11 mouse cellular contexts compared by ENCODE assay signal in genomic region chr15:83293706-83294645, GRCm38 (mm10). TPM values are rescaled to one million over a fixed set of nuclear protein-coding genes. Genes with fewer than 3 reads are reported as not detected.
A peak's percentile ranks its signal among the peaks of the same experiment; 100 is the strongest.
DNase-seq lines count a peak whose midpoint lies in the region; ATAC-seq lines count a peak whose summit lies in the region.
"Had no signal": no experiment of that assay in that cellular context is flagged by ENCODE, and none has a peak within 500 bp of the region (broad histone marks: within the 10 kb centered on the region; RNA-seq: fewer than 3 reads in every experiment).

No protein-coding gene starts in this region.

- H3K27ac ChIP-seq in heart, embryonic 10.5 days = no peak overlapping the region
- H3K27ac ChIP-seq in limb, embryonic 13.5 days = peak overlapping the region; percentile 58; the same call in 1 of the 2 replicates
- no peak overlapping the region for H3K27ac ChIP-seq in forebrain, embryonic 12.5 days

- 85% methylated on average over 8 of the region's 8 CpGs for WGBS in heart, embryonic 10.5 days
- WGBS in limb, embryonic 13.5 days = 76% methylated on average over 8 of the region's 8 CpGs
- whole genome bisulfite sequencing in forebrain, embryonic 12.5 days = 86% methylated on average over 8 of the region's 8 CpGs

- no peaks in the 10 kb centered on the region for H3K9me3 ChIP-seq in heart, embryonic 10.5 days
- no peaks in the 10 kb centered on the region for H3K9me3 ChIP-seq in limb, embryonic 13.5 days
- no peaks in the 10 kb centered on the region for H3K9me3 ChIP-seq in forebrain, embryonic 12.5 days

- no peaks in the 10 kb centered on the region for H3K27me3 ChIP-seq in heart, embryonic 10.5 days (ENCODE audit: insufficient read depth, poor library complexity, severe bottlenecking)
- H3K27me3 ChIP-seq in limb, embryonic 13.5 days = no peaks in the 10 kb centered on the region
- no peaks in the 10 kb centered on the region for H3K27me3 ChIP-seq in forebrain, embryonic 12.5 days

- no peak for ATAC-seq in limb, embryonic 13.5 days (ENCODE audit: low FRiP score, low read depth)
- no peak for ATAC-seq in CD4-positive, CD25-positive, alpha-beta regulatory T cell, adult 4 months
- no peak for ATAC-seq in forebrain, embryonic 12.5 days (ENCODE audit: low FRiP score)

- H3K4me1 ChIP-seq in heart, embryonic 10.5 days = peaks cover 15% of the 10 kb centered on the region
- peaks cover 42% of the 10 kb centered on the region for H3K4me1 ChIP-seq in limb, embryonic 13.5 days
- peaks cover 10% of the 10 kb centered on the region for H3K4me1 ChIP-seq in forebrain, embryonic 12.5 days

- H3K36me3 ChIP-seq in heart, embryonic 10.5 days = peaks cover 4% of the 10 kb centered on the region; the same call in 1 of the 2 replicates
- peaks cover 18% of the 10 kb centered on the region for H3K36me3 ChIP-seq in limb, embryonic 13.5 days
- H3K36me3 ChIP-seq in forebrain, embryonic 12.5 days (replicated peaks) = no peaks in the 10 kb centered on the region

- peak; percentile 98 for DNase-seq in heart, adult 11 months
- DNase-seq in heart, embryonic 10.5 days (ENCODE audit: low spot score) = no peak
- peak; percentile 19 for DNase-seq in Muller cell, postnatal 12 days (ENCODE audit: inconsistent ontology term)
- peak; percentile 43 to 65 for DNase-seq in heart, postnatal 10 days
- DNase-seq in embryo, embryonic 10.5 days (ENCODE audit: low spot score) = no peak
- DNase-seq: cerebellum, adult 9-11 months; gastrocnemius, postnatal 36 days had no signal

- no peak overlapping the region for H3K4me3 ChIP-seq in heart, embryonic 10.5 days
- H3K4me3 ChIP-seq in limb, embryonic 13.5 days = no peak overlapping the region
- no peak overlapping the region for H3K4me3 ChIP-seq in forebrain, embryonic 12.5 days (replicated peaks)

- H3K4me2 ChIP-seq in limb, embryonic 13.5 days (replicated peaks) = no peak overlapping the region
- H3K4me2 ChIP-seq in forebrain, embryonic 12.5 days = no peak overlapping the region

- intact Hi-C loops in heart, postnatal 10 days (cut with DNase I) = no loop called here

- no peak overlapping the region for H3K9ac ChIP-seq in limb, embryonic 13.5 days
- H3K9ac ChIP-seq in forebrain, embryonic 12.5 days = no peak overlapping the region

RNA-seq across cellular contexts. Expression of gene A4galt, which starts 42.4 kb away (rescaled TPM):
- not detected in 2 replicates for polyA plus RNA-seq in heart, embryonic 10.5 days (2016; fragmentation: Nextera tagmentation; extraction: Ambion mirVana)
- total RNA-seq in heart, postnatal 10 days (2021) = 1 to 10 TPM; 5.3 to 7.5 TPM
- 1.0 TPM in 2 replicates for polyA plus RNA-seq in limb, embryonic 13.5 days (2015; fragmentation: Nextera tagmentation; extraction: Ambion mirVana)
- polyA plus RNA-seq in CD4-positive, CD25-positive, alpha-beta regulatory T cell, adult 4 months (2017; shearing (Covaris generic)) = not detected
- 1.3 and 1.4 TPM in 2 replicates for polyA plus RNA-seq in forebrain, embryonic 12.5 days (2016; fragmentation: Nextera tagmentation; extraction: Ambion mirVana)
- total RNA-seq: neutrophil, adult 5-6 weeks had no signal

RNA-seq across cellular contexts. Expression of gene Arfgap3, which starts 56.1 kb away (rescaled TPM):
- polyA plus RNA-seq in heart, embryonic 10.5 days (2016; fragmentation: Nextera tagmentation; extraction: Ambion mirVana) = 25.8 and 27.5 TPM in 2 replicates
- 10 to 100 TPM; 15.6 to 20.2 TPM for total RNA-seq in heart, postnatal 10 days (2021)
- polyA plus RNA-seq in limb, embryonic 13.5 days (2015; fragmentation: Nextera tagmentation; extraction: Ambion mirVana) = 52.8 and 52.9 TPM in 2 replicates
- polyA plus RNA-seq in CD4-positive, CD25-positive, alpha-beta regulatory T cell, adult 4 months (2017; shearing (Covaris generic)) = 10 to 100 TPM in 1 of 2 experiments, 1 to 10 TPM in 1; 9.3 to 14.6 TPM
- polyA plus RNA-seq in forebrain, embryonic 12.5 days (2016; fragmentation: Nextera tagmentation; extraction: Ambion mirVana) = 35.3 and 37.3 TPM in 2 replicates

Comparison
In these comparisons a context has a peak if more than half of its experiments do, and no peak if none do; other contexts are left out.
1. DNase-seq: peak in heart, adult 11 months (single experiment), Muller cell, postnatal 12 days (single experiment) and heart, postnatal 10 days (2 of 2); none in heart, embryonic 10.5 days (single experiment) and embryo, embryonic 10.5 days (single experiment).